Mouse (Mus musculus) lung, postnatal 25 days (tissue): ENCODE measurements around the gene Olfr552.
"Not testable (repeated sequence)": the region's sequence is repeated elsewhere in the genome, so short reads cannot be mapped to it uniquely, and the experiment has no call there.

ENCODE experiments used
- DNase-seq: peaks from one replicate; pipeline ENCODE4 v3.0.0; 2022; ENCODE audit warnings: low spot score

Olfr552 gene

DNA sequence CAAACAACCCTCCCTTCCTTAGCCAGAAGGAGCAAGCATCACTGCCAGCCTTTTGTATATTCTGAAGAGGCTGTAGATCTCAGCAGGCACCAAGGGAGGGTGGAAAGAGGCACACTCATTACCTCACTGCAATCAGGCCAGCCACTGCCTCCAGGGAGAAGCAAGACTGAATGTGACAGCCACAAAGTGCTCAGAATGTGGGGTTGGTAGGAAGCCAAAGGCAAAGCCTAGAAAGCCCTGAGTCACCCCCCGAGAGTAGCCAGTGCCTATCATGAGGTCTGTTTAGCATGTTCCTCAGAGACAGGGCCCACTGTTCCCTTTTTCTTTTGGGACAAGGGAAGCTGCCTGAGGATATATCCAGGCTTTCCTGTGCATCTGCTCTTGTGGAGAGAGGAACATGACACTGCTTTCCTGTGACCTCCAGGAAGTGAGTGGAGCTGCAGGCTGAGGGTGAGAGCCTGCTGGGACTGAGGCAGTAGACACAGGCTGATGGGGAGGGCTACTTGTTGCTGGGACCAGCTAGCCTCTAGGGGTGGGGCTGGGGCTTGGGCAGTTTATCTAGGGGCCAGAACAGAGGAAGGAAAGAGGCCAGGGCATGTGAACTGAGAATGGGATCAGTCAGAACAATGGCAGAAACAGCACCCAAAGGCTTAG lies at the start of gene Olfr552:
Gene Olfr552 (plus strand): TSS at position 393 of the 654 bp plus-strand sequence.
- DNase-seq, result no peak

GRCm38 (mm10) chr7:102549570-102549969 lies 48.0 kb upstream of the Olfr552 start, which contains the start of gene Olfr549:
TSS of gene Olfr549 (plus strand) at chr7:102549870.
- DNase-seq, result no peak

DNA sequence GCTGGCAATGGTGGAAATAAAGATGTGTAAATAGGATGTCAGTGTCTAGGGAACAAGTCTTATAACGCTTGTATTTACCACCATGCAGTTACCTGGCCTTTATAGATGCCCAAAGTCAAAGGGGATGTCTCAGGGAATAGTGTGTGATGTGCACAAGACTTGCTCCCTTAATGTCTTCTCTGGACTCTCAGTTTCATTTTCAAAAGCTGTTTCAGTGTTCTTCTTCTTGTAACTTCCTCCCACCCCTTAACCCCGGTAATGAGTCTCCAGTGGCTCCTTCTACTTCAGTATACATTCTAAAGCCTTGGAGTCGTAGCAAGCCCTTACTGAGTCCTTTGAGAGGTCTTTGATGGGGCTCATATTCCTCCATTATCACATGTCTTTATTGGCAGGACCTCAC lies 44.3 kb upstream of the Olfr552 start:
- no peak for DNase-seq

- DNase-seq, result peak; percentile 96
Observed at GRCm38 (mm10) chr7:102564999-102565997, 32.3 kb upstream of the Olfr552 start, which contains the start of gene Trim21. TSS of gene Trim21 (minus strand) at chr7:102565486.

GRCm38 (mm10) chr7:102566219-102566618 lies 31.4 kb upstream of the Olfr552 start:
- no peak for DNase-seq

DNA sequence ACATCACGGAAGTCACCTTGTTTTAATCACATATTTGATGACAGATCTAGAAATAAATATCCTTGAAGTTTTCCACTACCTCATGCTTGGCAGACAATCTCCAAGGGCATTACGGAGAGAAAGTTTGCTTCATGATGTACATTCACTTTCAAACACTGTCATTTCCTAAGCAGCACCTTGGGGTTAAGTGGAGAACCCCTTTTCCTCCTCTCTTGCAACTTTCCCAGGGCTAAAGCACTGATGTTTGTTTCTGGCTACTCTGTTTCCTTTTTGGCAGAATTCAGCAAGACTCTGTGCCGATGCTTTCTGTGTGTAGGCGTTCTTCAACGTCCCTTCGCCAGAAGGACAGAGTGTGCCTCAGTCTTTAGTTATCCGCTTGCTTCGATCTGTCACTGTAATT lies 26.4 kb upstream of the Olfr552 start, which contains the start of gene Olfr550:
Gene Olfr550 (plus strand): TSS at position 301 of the 400 bp plus-strand sequence.
- no peak for DNase-seq

- DNase-seq, result no peak
Observed at GRCm38 (mm10) chr7:102573174-102573830, 24.3 kb upstream of the Olfr552 start.

DNA sequence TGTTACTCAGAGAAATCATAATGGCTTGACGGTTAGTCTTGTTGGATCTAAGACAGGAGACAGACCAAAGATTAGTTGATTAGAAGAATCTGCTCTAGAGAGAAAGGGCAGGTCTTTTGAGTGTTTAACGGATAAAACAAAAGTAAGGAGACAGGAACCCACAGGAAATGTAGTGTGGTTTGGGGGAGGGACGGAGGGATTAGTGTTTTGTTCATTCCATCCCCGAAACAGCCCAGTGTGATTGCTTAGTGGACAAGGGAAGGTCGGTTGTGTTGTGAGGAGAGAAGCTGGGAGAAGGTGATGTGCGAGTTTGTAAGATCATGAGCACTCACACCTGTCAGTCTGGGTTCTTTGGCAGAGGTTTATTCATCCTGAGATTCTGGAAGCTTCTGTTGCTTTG lies 21.6 kb upstream of the Olfr552 start:
- no peak for DNase-seq

DNA sequence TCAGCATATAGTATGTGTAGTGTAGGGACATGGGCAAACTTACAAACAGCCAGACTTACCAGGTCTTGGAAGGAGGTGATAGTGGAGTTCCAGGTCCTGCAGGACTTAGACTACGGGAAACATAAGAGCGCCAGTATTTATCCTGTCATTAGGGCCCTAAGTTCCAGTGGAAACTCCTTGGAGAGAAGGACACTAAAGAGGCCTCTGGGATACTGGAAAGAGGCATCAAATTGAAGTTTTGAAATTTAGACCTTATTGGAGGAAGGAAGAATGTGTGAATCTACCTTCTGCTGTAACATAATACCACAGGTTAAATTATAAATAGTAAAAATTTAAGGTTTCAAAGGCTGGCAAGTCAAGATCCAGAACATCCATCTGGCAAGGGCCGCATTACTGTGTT lies 5.8 kb upstream of the Olfr552 start, which contains the start of gene Olfr551:
Gene Olfr551 (minus strand): TSS at position 101 of the 400 bp plus-strand sequence.
- no peak for DNase-seq

- DNase-seq, result no peak
Observed at GRCm38 (mm10) chr7:102618118-102618517, 20.5 kb downstream of the Olfr552 start, which contains the start of gene Olfr553. TSS of gene Olfr553 (minus strand) at chr7:102618218.

GRCm38 (mm10) chr7:102619608-102620007 lies 22.0 kb downstream of the Olfr552 start:
- DNase-seq, result peak; percentile 54

DNA sequence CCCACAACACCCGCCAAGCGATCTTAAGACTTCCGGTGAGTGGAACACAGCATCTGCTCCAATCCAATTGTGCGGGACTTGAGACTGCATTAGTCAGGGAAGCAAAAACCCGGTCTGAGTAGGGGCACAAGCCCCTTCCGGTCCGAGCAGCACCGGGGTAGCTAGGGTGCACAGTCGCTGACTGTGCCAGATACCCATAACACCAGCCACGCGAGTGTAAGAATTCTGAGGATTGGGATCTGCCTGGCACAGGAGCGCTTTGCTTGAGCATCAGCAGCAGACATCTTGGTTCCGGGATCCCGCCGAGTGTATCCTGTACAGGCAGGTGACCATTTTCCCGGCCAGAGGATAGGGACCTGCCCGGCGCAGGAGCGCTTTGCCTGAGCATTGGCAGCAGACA lies 22.8 kb downstream of the Olfr552 start:
- not testable (repeated sequence) for DNase-seq

- DNase-seq, result peak; percentile 66
Observed at GRCm38 (mm10) chr7:102636665-102637064, 39.1 kb downstream of the Olfr552 start.

- DNase-seq, result no peak
Observed at GRCm38 (mm10) chr7:102638132-102638531, 40.6 kb downstream of the Olfr552 start, which contains the start of gene Olfr554. TSS of gene Olfr554 (plus strand) at chr7:102638432.

GRCm38 (mm10) chr7:102644945-102645344 lies 47.4 kb downstream of the Olfr552 start:
- not testable (repeated sequence) for DNase-seq
